Mouse (Mus musculus) neural tube, embryonic 12.5 days (tissue): ENCODE measurements around the gene Slco4c1. TPM values are rescaled to one million over a fixed set of nuclear protein-coding genes. Genes with fewer than 3 reads are reported as not detected.

ENCODE experiments used
- ATAC-seq: fragments of 200-750 bp; cut with Nextera tagmentation; 2 replicates; pipeline ENCODE4 v1.8.0; 2017; ENCODE audit warnings: low read depth, mild to moderate bottlenecking, moderate TSS enrichment, moderate library complexity; ENCODE audit not compliant: low FRiP score
- H3K27ac ChIP-seq: fragments of 300-500 bp; sonication (generic); 2 replicates; pipeline ENCODE4 v1.5.1; 2016
- H3K27me3 ChIP-seq: fragments of 300-500 bp; sonication (generic); replicated peaks from 2 replicates; pipeline ENCODE4 v1.6.1; 2016; ENCODE audit warnings: mild to moderate bottlenecking
- H3K36me3 ChIP-seq: fragments of 300-500 bp; sonication (generic); 2 replicates; pipeline ENCODE4 v1.6.1; 2016; ENCODE audit warnings: mild to moderate bottlenecking
- H3K4me1 ChIP-seq: fragments of 300-500 bp; sonication (generic); 2 replicates; pipeline ENCODE4 v1.6.1; 2016
- H3K4me2 ChIP-seq: fragments of 300-500 bp; sonication (generic); replicated peaks from 2 replicates; pipeline ENCODE4 v1.6.1; 2016; ENCODE audit warnings: mild to moderate bottlenecking
- H3K4me3 ChIP-seq: fragments of 300-500 bp; sonication (generic); 2 replicates; pipeline ENCODE4 v1.5.1; 2016
- H3K9ac ChIP-seq: fragments of 300-500 bp; sonication (generic); 2 replicates; pipeline ENCODE4 v1.6.1; 2016; ENCODE audit warnings: mild to moderate bottlenecking
- H3K9me3 ChIP-seq: fragments of 300-500 bp; sonication (generic); 2 replicates; pipeline ENCODE4 v1.6.1; 2016; ENCODE audit warnings: mild to moderate bottlenecking
- WGBS: fragments of 180-500 bp; shearing (Covaris S2); methylation state at CpG from one replicate; pipeline ENCODE4 v1.1.7; 2016; 5-methylcytosine and 5-hydroxymethylcytosine counted together
- polyA plus RNA-seq: library from polyadenylated mRNA; unstranded; fragments of >200 nt; fragmentation: Nextera tagmentation; extraction: Ambion mirVana; gene quantifications from 2 replicates; pipeline ENCODE4 v1.2.1, GENCODE M21; 2016

Gene Slco4c1
- polyA plus RNA-seq, 1 experiment from 2014 or later: 0.05 TPM

GRCm38 (mm10) chr1:96766535-96766934, 105.4 kb downstream of the Slco4c1 start:
- H3K36me3 ChIP-seq: no peaks in the 10 kb centered on the region
- H3K4me1 ChIP-seq: no peaks in the 10 kb centered on the region
- ATAC-seq: no peak
- H3K9me3 ChIP-seq: no peaks in the 10 kb centered on the region
- H3K27ac ChIP-seq: no peak overlapping the region
- no peak overlapping the region for H3K4me2 ChIP-seq
- H3K4me3 ChIP-seq: no peak overlapping the region
- no peak overlapping the region for H3K9ac ChIP-seq
- H3K27me3 ChIP-seq: no peaks in the 10 kb centered on the region
- WGBS: 57% methylated on average over 1 of the region's 1 CpGs
